Mouse (Mus musculus) liver, embryonic 18 days (tissue): ENCODE data around the gene Gm5431. TPM values are rescaled to one million over a fixed set of nuclear protein-coding genes. Genes with fewer than 3 reads are reported as not detected.

Experiments used
- polyA plus RNA-seq: library from polyadenylated mRNA; depleted of rRNA; stranded (reverse); fragments of >200 nt; gene quantifications from 2 replicates; pipeline ENCODE4 v1.2.3, GENCODE M21; 2012; rRNA removed

The Gm5431 gene
- polyA plus RNA-seq: 0.96 and 0.99 TPM in 2 replicates

GRCm38 (mm10) chr11:48902021-48902420, at the start of gene Gm5431:
Gm5431 (minus strand) TSS chr11:48902214.

GRCm38 (mm10) chr11:48946090-48946489, 44.1 kb upstream of the Gm5431 start, which contains the start of gene Psme2b:
Psme2b (minus strand) TSS chr11:48946190.

GRCm38 (mm10) chr11:48871201-48871772, 30.7 kb downstream of the Gm5431 start, which contains the start of gene Irgm1:
Irgm1 (minus strand) TSS chr11:48871683.

Other genes with a start within 250 kb of the Gm5431 start
- gene Rack1, start 101.9 kb downstream of the Gm5431 start, polyA plus RNA-seq: 1,065 and 1,125 TPM in 2 replicates
- 9.0 and 11.4 TPM in 2 replicates for gene Trim41, start 84.9 kb downstream of the Gm5431 start, polyA plus RNA-seq
- 0.88 and 0.94 TPM in 2 replicates for gene Trim7, start 76.1 kb downstream of the Gm5431 start, polyA plus RNA-seq
- gene Gm12184, start 75.6 kb downstream of the Gm5431 start, polyA plus RNA-seq: 7.7 and 8.0 TPM in 2 replicates
- gene Irgm1, start 30.5 kb downstream of the Gm5431 start, polyA plus RNA-seq: 35.4 and 48.5 TPM in 2 replicates
- gene Psme2b, start 44.0 kb upstream of the Gm5431 start, polyA plus RNA-seq: 2.2 and 2.8 TPM in 2 replicates
- 0.42 TPM in 2 replicates for gene Olfr56, start 76.7 kb upstream of the Gm5431 start, polyA plus RNA-seq
- 0.67 and 0.99 TPM in 2 replicates for gene 9930111J21Rik1, start 77.2 kb upstream of the Gm5431 start, polyA plus RNA-seq
- gene Gm12185, start 90.0 kb upstream of the Gm5431 start, polyA plus RNA-seq: 0.16 and 0.17 TPM in 2 replicates
- 9.5 and 11.9 TPM in 2 replicates for gene Tgtp1, start 92.0 kb upstream of the Gm5431 start, polyA plus RNA-seq
- 1.9 TPM in 2 replicates for gene 9930111J21Rik2, start 149.0 kb upstream of the Gm5431 start, polyA plus RNA-seq
- 1.8 and 5.0 TPM in 2 replicates for gene Tgtp2, start 162.0 kb upstream of the Gm5431 start, polyA plus RNA-seq
- gene Ifi47, start 174.4 kb upstream of the Gm5431 start, polyA plus RNA-seq: 17.6 and 25.6 TPM in 2 replicates
- gene Olfr1396, start 212.7 kb upstream of the Gm5431 start, polyA plus RNA-seq: 0.02 TPM in 1 of 2 replicates, not detected in the other
- gene Olfr1395, start 240.1 kb upstream of the Gm5431 start, polyA plus RNA-seq: not detected in 2 replicates